Mouse (Mus musculus) kidney, adult 2 months (tissue): ENCODE measurements around the gene Pcgf5.

Experiments used
- CTCF ChIP-seq: fragments of 200-500 bp; conservative IDR thresholded peaks from 2 replicates; pipeline ENCODE4 v1.5.1; 2011; ENCODE audit warnings: low read depth, mild to moderate bottlenecking, control low read depth, low read length, moderate library complexity, mixed read lengths; ENCODE audit not compliant: insufficient read depth, insufficient read length
- POLR2A ChIP-seq: fragments of 200-500 bp; IDR thresholded peaks from one replicate; pipeline ENCODE4 v1.6.1; 2011; ENCODE audit warnings: low read depth, low read length, control low read depth

DNA sequence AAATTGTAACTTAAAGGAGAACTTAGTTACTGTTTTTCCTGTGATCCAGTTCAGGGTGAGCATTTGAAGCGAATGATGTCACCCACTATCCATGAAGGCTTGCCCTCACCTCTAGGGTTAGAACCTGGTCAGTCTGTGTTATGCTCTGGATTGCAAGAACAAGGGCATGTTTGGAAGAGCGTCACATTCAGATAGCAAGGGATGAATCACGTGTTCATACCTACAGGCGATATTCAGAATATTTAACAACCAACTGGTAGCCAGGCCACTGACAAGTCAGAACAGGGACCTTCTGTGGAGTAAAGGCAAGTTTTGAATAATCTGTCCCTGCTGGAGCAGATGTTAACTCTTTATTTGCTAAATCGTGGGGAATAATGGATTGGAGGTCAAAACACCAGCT, 14.4 kb downstream of the Pcgf5 start:
- TF ChIP-seq CTCF (no peak), POLR2A (no peak)
